Mouse (Mus musculus): ENCODE measurements at regions not wholly inside any gene's neighbourhood (a gene's known extent, or its start where the extent isn't known, plus 50 kb on each side); places are given as distances from the start of the nearest gene placed in this dataset.

DNA sequence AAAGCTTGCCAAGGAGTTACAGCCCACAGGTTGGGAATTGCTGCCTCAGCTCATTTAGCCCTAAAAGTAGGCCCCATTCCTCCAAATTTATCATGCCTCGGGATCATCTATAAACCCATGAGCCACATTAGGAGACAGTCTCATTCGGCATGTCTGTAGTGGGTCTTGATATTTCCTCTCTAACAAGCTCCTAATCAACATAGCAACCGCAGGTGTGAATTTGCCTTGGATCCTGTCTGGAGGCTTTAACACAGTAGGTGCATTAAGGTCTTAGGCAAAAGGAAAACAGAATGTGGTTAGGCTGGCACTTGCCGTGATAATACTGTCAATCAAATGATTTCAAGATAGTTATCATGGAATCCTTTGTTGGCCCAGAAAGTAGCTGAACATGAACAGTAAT lies 287.7 kb upstream of the Clec14a start:
- WGBS: 61% methylated on average over 4 of the region's 4 CpGs
- no peak for DNase-seq (ENCODE audit: low spot score)
- Histone ChIP-seq H3K9me3 (no peaks in the 10 kb centered on the region), H3K27ac (no peak overlapping the region), H3K4me3 (no peak overlapping the region), H3K36me3 (no peaks in the 10 kb centered on the region), H3K4me1 (no peaks in the 10 kb centered on the region), H3K27me3 (ENCODE audit: insufficient read depth, poor library complexity, severe bottlenecking) (no peaks in the 10 kb centered on the region)

DNA sequence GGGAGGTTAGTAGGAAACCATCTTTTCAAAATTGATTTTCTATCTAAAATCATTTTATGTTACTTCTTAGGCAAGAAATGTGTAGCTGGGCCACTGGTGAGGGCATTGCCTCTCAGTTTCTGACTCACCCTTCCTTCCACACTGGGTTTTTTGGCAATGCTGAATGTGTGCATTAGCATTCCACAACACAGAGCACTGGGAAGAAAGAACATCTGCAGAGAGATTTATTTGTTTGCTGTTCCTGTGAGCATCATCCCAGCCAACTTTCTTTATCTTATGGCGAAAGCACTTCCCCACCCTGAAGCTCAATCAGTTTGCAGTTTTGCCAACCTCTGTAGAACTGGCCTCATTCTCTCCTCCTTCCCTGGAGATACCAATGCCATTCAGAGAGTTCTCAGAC lies 287.0 kb upstream of the Clec14a start:
- Histone ChIP-seq H3K9me3 (no peaks in the 10 kb centered on the region), H3K27me3 (ENCODE audit: insufficient read depth, poor library complexity, severe bottlenecking) (no peaks in the 10 kb centered on the region), H3K4me1 (no peaks in the 10 kb centered on the region), H3K36me3 (no peaks in the 10 kb centered on the region), H3K4me3 (no peak overlapping the region), H3K27ac (no peak overlapping the region)
- WGBS: 84% methylated on average over 1 of the region's 1 CpGs
- DNase-seq (ENCODE audit: low spot score): no peak

DNA sequence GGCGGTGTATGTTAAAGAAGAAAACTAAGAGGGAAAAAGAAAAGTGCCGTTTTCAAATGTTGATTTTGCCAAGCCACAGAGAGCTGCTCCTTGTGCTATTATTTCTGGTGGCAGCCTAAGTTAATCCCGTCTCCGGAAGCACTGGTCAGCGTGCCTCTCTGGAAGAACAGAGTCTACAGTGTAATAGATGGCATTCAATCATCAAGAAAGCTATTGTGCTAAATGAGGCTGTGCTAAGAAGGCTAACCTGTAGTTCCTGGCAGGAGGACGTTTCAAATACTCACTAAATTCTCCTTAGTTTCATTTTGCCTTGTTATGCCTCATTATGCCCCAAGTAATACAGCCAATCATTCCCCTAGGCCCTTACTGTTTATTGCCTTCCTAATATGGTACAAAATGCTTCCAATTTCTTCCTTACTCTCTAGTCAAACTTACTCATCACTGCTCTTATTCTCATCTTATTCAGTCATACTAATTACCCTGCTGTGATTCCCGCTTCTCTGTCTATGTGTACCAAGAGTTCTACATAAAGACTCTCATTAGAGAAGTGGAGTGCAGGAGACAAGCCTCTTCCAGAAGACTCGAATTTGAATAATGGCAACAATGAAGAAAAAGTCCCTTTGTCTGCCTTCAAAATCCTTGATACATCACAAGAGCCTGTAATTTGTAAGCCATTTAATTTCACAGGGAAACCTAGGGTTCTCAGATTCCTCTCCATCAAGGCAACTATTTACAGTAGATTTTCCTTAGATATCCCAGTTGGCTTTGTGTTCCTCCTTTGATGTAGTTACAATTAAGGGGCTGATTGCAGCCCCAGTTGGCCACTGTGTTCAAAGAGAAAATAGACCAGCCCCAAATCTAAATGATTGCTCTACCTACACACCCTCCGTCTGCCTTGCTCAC lies 282.0 kb upstream of the Clec14a start:
- 39% methylated on average over 9 of the region's 9 CpGs for WGBS
- no peak for DNase-seq (ENCODE audit: low spot score)
- Histone ChIP-seq H3K27ac (no peak overlapping the region), H3K4me1 (no peaks in the 10 kb centered on the region), H3K4me3 (no peak overlapping the region), H3K9me3 (no peaks in the 10 kb centered on the region), H3K27me3 (ENCODE audit: insufficient read depth, poor library complexity, severe bottlenecking) (no peaks in the 10 kb centered on the region), H3K36me3 (no peaks in the 10 kb centered on the region)

- H3K9me3 ChIP-seq: no peaks in the 10 kb centered on the region
- H3K4me3 ChIP-seq: no peak overlapping the region
- DNase-seq (ENCODE audit: low spot score): no peak
- no peak overlapping the region for H3K27ac ChIP-seq
- WGBS: 85% methylated on average over 4 of the region's 4 CpGs
- no peaks in the 10 kb centered on the region for H3K27me3 ChIP-seq (ENCODE audit: insufficient read depth, poor library complexity, severe bottlenecking)
- H3K36me3 ChIP-seq: no peaks in the 10 kb centered on the region
- H3K4me1 ChIP-seq: no peaks in the 10 kb centered on the region
Measured at GRCm38 (mm10) chr12:58545832-58546538, 276.9 kb upstream of the Clec14a start.

DNA sequence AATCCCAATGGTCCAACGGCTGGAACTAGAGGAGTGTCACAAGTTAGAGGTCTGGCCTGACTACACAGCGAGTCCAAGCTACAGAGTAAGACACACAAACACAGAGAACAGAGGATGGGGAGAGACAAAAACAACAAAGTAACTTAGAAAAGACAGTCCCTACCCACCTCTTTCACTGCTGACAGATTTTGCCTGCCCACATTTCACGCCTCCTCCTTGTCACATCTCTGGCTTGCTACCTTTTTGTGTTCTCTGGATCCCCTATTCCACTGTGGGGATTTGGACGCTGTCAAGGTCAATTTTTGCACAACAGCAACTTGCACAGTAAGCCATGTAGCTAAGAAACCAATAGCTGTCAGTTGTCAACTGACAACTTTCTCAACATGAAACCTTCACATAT lies 275.8 kb upstream of the Clec14a start:
- Histone ChIP-seq H3K9me3 (no peaks in the 10 kb centered on the region), H3K27me3 (ENCODE audit: insufficient read depth, poor library complexity, severe bottlenecking) (no peaks in the 10 kb centered on the region), H3K4me3 (no peak overlapping the region), H3K36me3 (no peaks in the 10 kb centered on the region), H3K27ac (no peak overlapping the region), H3K4me1 (no peaks in the 10 kb centered on the region)
- 80% methylated on average over 4 of the region's 4 CpGs for WGBS
- DNase-seq (ENCODE audit: low spot score): no peak

GRCm38 (mm10) chr12:58538305-58538719 lies 269.2 kb upstream of the Clec14a start:
- H3K9me3 ChIP-seq: no peaks in the 10 kb centered on the region
- WGBS: 11% methylated on average over 5 of the region's 5 CpGs
- no peak overlapping the region for H3K4me3 ChIP-seq
- H3K4me1 ChIP-seq: peaks cover 4% of the 10 kb centered on the region; the same call in 1 of the 2 replicates
- no peak for DNase-seq (ENCODE audit: low spot score)
- no peaks in the 10 kb centered on the region for H3K36me3 ChIP-seq
- peak overlapping the region; percentile 42; the same call in 1 of the 2 replicates for H3K27ac ChIP-seq
- H3K27me3 ChIP-seq (ENCODE audit: insufficient read depth, poor library complexity, severe bottlenecking): no peaks in the 10 kb centered on the region

- no peaks in the 10 kb centered on the region for H3K36me3 ChIP-seq
- H3K4me1 ChIP-seq: peaks cover 4% of the 10 kb centered on the region; the same call in 1 of the 2 replicates
- H3K4me3 ChIP-seq: no peak overlapping the region
- 29% methylated on average over 7 of the region's 8 CpGs for WGBS
- DNase-seq (ENCODE audit: low spot score): no peak
- H3K27me3 ChIP-seq (ENCODE audit: insufficient read depth, poor library complexity, severe bottlenecking): no peaks in the 10 kb centered on the region
- H3K27ac ChIP-seq: peak overlapping the region; percentile 42; the same call in 1 of the 2 replicates
- no peaks in the 10 kb centered on the region for H3K9me3 ChIP-seq
Measured at GRCm38 (mm10) chr12:58537833-58538232, 268.7 kb upstream of the Clec14a start.

DNA sequence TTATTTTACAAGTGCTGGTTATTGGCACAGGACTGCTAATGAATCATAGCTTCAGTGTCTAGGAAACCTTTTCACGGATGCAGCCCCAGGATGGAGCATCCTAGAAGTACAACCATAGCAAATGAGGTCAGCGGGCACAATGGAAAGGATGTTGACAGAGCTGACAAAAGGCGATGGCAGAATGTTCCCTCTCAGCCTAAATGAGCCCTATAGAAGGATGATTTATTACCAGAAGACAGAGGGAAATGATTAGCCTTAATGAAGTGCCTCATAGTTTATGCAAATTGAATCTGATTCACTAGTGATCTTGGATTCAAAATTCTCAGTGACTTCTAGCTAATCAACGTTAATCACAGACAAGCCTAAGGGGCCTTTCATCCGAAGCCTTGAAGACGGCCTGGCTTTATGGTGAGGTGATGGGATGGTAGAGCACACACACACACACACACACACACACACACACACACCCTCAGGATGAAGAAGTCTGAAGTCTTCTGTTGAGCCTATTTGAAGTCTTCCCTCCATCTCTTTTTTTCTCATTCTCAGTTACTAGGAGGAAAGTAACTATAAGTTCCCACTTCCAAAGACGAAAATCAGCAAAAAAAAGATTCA lies 267.4 kb upstream of the Clec14a start:
- Histone ChIP-seq H3K4me3 (no peak overlapping the region), H3K4me1 (peaks cover 4% of the 10 kb centered on the region; the same call in 1 of the 2 replicates), H3K27me3 (ENCODE audit: insufficient read depth, poor library complexity, severe bottlenecking) (no peaks in the 10 kb centered on the region), H3K9me3 (no peaks in the 10 kb centered on the region), H3K27ac (no peak overlapping the region), H3K36me3 (no peaks in the 10 kb centered on the region)
- no peak for DNase-seq (ENCODE audit: low spot score)
- WGBS: 80% methylated on average over 7 of the region's 7 CpGs

GRCm38 (mm10) chr12:58530306-58530705 lies 261.2 kb upstream of the Clec14a start:
- WGBS: 67% methylated on average over 3 of the region's 3 CpGs
- Histone ChIP-seq H3K27me3 (ENCODE audit: insufficient read depth, poor library complexity, severe bottlenecking) (no peaks in the 10 kb centered on the region), H3K36me3 (no peaks in the 10 kb centered on the region)

DNA sequence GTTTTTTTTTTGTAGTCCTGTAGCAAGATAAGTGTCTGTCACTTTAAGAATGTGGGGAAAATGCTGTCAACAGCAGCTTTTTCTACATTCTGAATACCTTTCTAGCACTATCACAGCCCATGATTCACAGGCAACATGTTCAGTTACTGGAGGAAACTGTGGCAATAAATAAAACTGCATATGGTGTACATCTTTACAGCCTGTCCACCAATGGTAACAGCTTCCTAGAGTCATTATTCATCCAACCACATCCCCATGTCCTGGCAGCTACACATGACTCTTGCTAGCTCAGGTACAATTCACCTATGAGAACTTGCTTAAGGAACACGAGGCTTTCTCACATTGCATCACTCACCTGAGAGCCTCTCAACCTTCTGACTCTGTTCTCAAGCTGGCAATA lies 247.7 kb upstream of the Clec14a start:
- H3K27me3 ChIP-seq (ENCODE audit: insufficient read depth, poor library complexity, severe bottlenecking): no peaks in the 10 kb centered on the region
- no peaks in the 10 kb centered on the region for H3K4me1 ChIP-seq
- WGBS: 57% methylated on average over 1 of the region's 1 CpGs
- H3K4me3 ChIP-seq: no peak overlapping the region
- no peaks in the 10 kb centered on the region for H3K36me3 ChIP-seq
- H3K9me3 ChIP-seq: no peaks in the 10 kb centered on the region
- no peak overlapping the region for H3K27ac ChIP-seq
- no peak for DNase-seq (ENCODE audit: low spot score)

More at GRCm38 (mm10) chr12:58530306-58530705, 261.2 kb upstream of the Clec14a start:
- Histone ChIP-seq H3K9me3 (no peaks in the 10 kb centered on the region), H3K4me1 (no peaks in the 10 kb centered on the region), H3K27ac (no peak overlapping the region), H3K4me3 (no peak overlapping the region)
- DNase-seq (ENCODE audit: low spot score): no peak

GRCm38 (mm10) chr12:58513951-58514350 lies 244.9 kb upstream of the Clec14a start:
- H3K4me3 ChIP-seq: no peak overlapping the region
- no peaks in the 10 kb centered on the region for H3K4me1 ChIP-seq
- DNase-seq (ENCODE audit: low spot score): no peak
- WGBS: 84% methylated on average over 1 of the region's 1 CpGs
- H3K9me3 ChIP-seq: no peaks in the 10 kb centered on the region
- no peaks in the 10 kb centered on the region for H3K27me3 ChIP-seq (ENCODE audit: insufficient read depth, poor library complexity, severe bottlenecking)
- no peaks in the 10 kb centered on the region for H3K36me3 ChIP-seq
- H3K27ac ChIP-seq: no peak overlapping the region

- WGBS: 77% methylated on average over 7 of the region's 7 CpGs
- H3K36me3 ChIP-seq: no peaks in the 10 kb centered on the region
- no peaks in the 10 kb centered on the region for H3K27me3 ChIP-seq (ENCODE audit: insufficient read depth, poor library complexity, severe bottlenecking)
- H3K4me3 ChIP-seq: no peak overlapping the region
- H3K4me1 ChIP-seq: no peaks in the 10 kb centered on the region
- no peak overlapping the region for H3K27ac ChIP-seq
- DNase-seq (ENCODE audit: low spot score): no peak
- H3K9me3 ChIP-seq: no peaks in the 10 kb centered on the region
Measured at GRCm38 (mm10) chr12:58512645-58513044, 243.6 kb upstream of the Clec14a start.

DNA sequence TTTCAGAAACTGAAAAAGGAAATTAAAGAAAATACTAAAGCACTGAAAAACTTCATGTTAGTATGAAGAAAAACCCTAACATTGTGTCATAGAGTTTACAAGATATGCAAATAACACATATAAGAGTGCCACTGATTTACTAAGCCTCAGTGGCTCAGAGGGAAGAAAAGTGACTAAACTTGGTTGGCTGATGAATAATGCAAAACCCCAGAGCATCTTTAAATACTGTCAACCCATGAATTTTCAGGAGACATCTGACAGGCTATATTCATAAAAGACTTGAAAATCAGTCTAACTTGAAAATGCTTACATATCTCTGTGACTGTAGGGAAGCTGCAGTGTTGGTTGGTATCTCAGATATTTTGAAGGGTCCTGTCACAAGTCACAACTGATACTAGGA lies 235.2 kb upstream of the Clec14a start:
- Histone ChIP-seq H3K4me1 (no peaks in the 10 kb centered on the region), H3K9me3 (no peaks in the 10 kb centered on the region), H3K27me3 (ENCODE audit: insufficient read depth, poor library complexity, severe bottlenecking) (no peaks in the 10 kb centered on the region), H3K4me3 (no peak overlapping the region), H3K36me3 (no peaks in the 10 kb centered on the region), H3K27ac (no peak overlapping the region)
- no peak for DNase-seq (ENCODE audit: low spot score)

Data from heart, embryonic 10.5 days (tissue).